Mouse (Mus musculus): ENCODE data around the gene Dtd1. TPM values are rescaled to one million over a fixed set of nuclear protein-coding genes. Genes with fewer than 3 reads are reported as not detected.

The Dtd1 gene
- polyA plus RNA-seq, 1 experiment from 2014 or later, result 38.0 TPM

GRCm38 (mm10) chr2:144617074-144617874 lies 17.6 kb downstream of the Dtd1 start:
- H3K9me3 ChIP-seq, result no peaks in the 10 kb centered on the region
- H3K36me3 ChIP-seq, result no peaks in the 10 kb centered on the region
- no peak overlapping the region for H3K27ac ChIP-seq
- no peaks in the 10 kb centered on the region for H3K4me1 ChIP-seq
- 75% methylated on average over 16 of the region's 16 CpGs for WGBS
- no peaks in the 10 kb centered on the region for H3K27me3 ChIP-seq
- no peak overlapping the region for H3K9ac ChIP-seq
- no peak overlapping the region for H3K4me3 ChIP-seq
- H3K4me2 ChIP-seq, result no peak overlapping the region
- ATAC-seq (ENCODE audit: borderline replicate concordance, extremely low read depth, low FRiP score, low TSS enrichment), result no peak

- ATAC-seq (ENCODE audit: borderline replicate concordance, extremely low read depth, low FRiP score, low TSS enrichment), result no peak
- Histone ChIP-seq H3K4me1 (no peaks in the 10 kb centered on the region), H3K4me3 (no peak overlapping the region), H3K27ac (no peak overlapping the region), H3K36me3 (no peaks in the 10 kb centered on the region), H3K4me2 (no peak overlapping the region), H3K9ac (no peak overlapping the region), H3K27me3 (no peaks in the 10 kb centered on the region), H3K9me3 (no peaks in the 10 kb centered on the region)
- WGBS, result 86% methylated on average over 6 of the region's 6 CpGs
These were observed 21.8 kb downstream of the Dtd1 start for GRCm38 (mm10) chr2:144621491-144621890.

- no peak for ATAC-seq (ENCODE audit: borderline replicate concordance, extremely low read depth, low FRiP score, low TSS enrichment)
- no peak overlapping the region for H3K4me2 ChIP-seq
- H3K27ac ChIP-seq, result no peak overlapping the region
- H3K36me3 ChIP-seq, result no peaks in the 10 kb centered on the region
- no peaks in the 10 kb centered on the region for H3K27me3 ChIP-seq
- H3K4me1 ChIP-seq, result no peaks in the 10 kb centered on the region
- no peak overlapping the region for H3K9ac ChIP-seq
- 88% methylated on average over 2 of the region's 2 CpGs for WGBS
- H3K9me3 ChIP-seq, result no peaks in the 10 kb centered on the region
- no peak overlapping the region for H3K4me3 ChIP-seq
These were observed 33.9 kb downstream of the Dtd1 start for GRCm38 (mm10) chr2:144633551-144633950.

GRCm38 (mm10) chr2:144634231-144634630 lies 34.5 kb downstream of the Dtd1 start:
- no peak overlapping the region for H3K4me3 ChIP-seq
- H3K27ac ChIP-seq, result no peak overlapping the region
- no peaks in the 10 kb centered on the region for H3K27me3 ChIP-seq
- WGBS, result 52% methylated on average over 5 of the region's 5 CpGs
- no peak for ATAC-seq (ENCODE audit: borderline replicate concordance, extremely low read depth, low FRiP score, low TSS enrichment)
- H3K36me3 ChIP-seq, result no peaks in the 10 kb centered on the region
- no peaks in the 10 kb centered on the region for H3K9me3 ChIP-seq
- H3K4me2 ChIP-seq, result no peak overlapping the region
- no peaks in the 10 kb centered on the region for H3K4me1 ChIP-seq
- no peak overlapping the region for H3K9ac ChIP-seq

- ATAC-seq (ENCODE audit: borderline replicate concordance, extremely low read depth, low FRiP score, low TSS enrichment), result no peak
- Histone ChIP-seq H3K4me3 (no peak overlapping the region), H3K36me3 (no peaks in the 10 kb centered on the region), H3K4me1 (no peaks in the 10 kb centered on the region), H3K27ac (no peak overlapping the region), H3K9ac (no peak overlapping the region), H3K27me3 (no peaks in the 10 kb centered on the region), H3K9me3 (no peaks in the 10 kb centered on the region), H3K4me2 (no peak overlapping the region)
- 70% methylated on average over 2 of the region's 2 CpGs for whole genome bisulfite sequencing
These were observed 35.0 kb downstream of the Dtd1 start for GRCm38 (mm10) chr2:144634729-144635128.

GRCm38 (mm10) chr2:144635644-144636320 lies 36.1 kb downstream of the Dtd1 start:
- Histone ChIP-seq H3K4me1 (no peaks in the 10 kb centered on the region), H3K4me2 (no peak overlapping the region), H3K9ac (no peak overlapping the region), H3K4me3 (no peak overlapping the region), H3K9me3 (no peaks in the 10 kb centered on the region), H3K27me3 (no peaks in the 10 kb centered on the region), H3K27ac (no peak overlapping the region), H3K36me3 (no peaks in the 10 kb centered on the region)
- WGBS, result 20% methylated on average over 5 of the region's 5 CpGs
- ATAC-seq (ENCODE audit: borderline replicate concordance, extremely low read depth, low FRiP score, low TSS enrichment), result no peak

- WGBS, result 73% methylated on average over 4 of the region's 4 CpGs
These were observed 37.5 kb downstream of the Dtd1 start for GRCm38 (mm10) chr2:144637204-144637603.

GRCm38 (mm10) chr2:144637671-144638395 lies 38.1 kb downstream of the Dtd1 start:
- no peak overlapping the region for H3K4me2 ChIP-seq
- no peak overlapping the region for H3K9ac ChIP-seq
- 75% methylated on average over 12 of the region's 12 CpGs for WGBS
- no peaks in the 10 kb centered on the region for H3K4me1 ChIP-seq
- H3K36me3 ChIP-seq, result no peaks in the 10 kb centered on the region
- H3K27ac ChIP-seq, result no peak overlapping the region
- no peak overlapping the region for H3K4me3 ChIP-seq
- H3K9me3 ChIP-seq, result no peaks in the 10 kb centered on the region
- ATAC-seq (ENCODE audit: borderline replicate concordance, extremely low read depth, low FRiP score, low TSS enrichment), result no peak
- no peaks in the 10 kb centered on the region for H3K27me3 ChIP-seq

More at GRCm38 (mm10) chr2:144637204-144637603, 37.5 kb downstream of the Dtd1 start:
- no peaks in the 10 kb centered on the region for H3K9me3 ChIP-seq
- no peak for ATAC-seq (ENCODE audit: borderline replicate concordance, extremely low read depth, low FRiP score, low TSS enrichment)
- no peaks in the 10 kb centered on the region for H3K4me1 ChIP-seq
- H3K27me3 ChIP-seq, result no peaks in the 10 kb centered on the region
- H3K4me3 ChIP-seq, result no peak overlapping the region
- H3K4me2 ChIP-seq, result no peak overlapping the region
- H3K9ac ChIP-seq, result no peak overlapping the region
- H3K27ac ChIP-seq, result no peak overlapping the region
- no peaks in the 10 kb centered on the region for H3K36me3 ChIP-seq

GRCm38 (mm10) chr2:144638719-144639118 lies 39.0 kb downstream of the Dtd1 start:
- WGBS, result 59% methylated on average over 4 of the region's 4 CpGs
- ATAC-seq (ENCODE audit: borderline replicate concordance, extremely low read depth, low FRiP score, low TSS enrichment), result no peak
- Histone ChIP-seq H3K4me3 (no peak overlapping the region), H3K4me2 (no peak overlapping the region), H3K27me3 (no peaks in the 10 kb centered on the region), H3K4me1 (no peaks in the 10 kb centered on the region), H3K27ac (no peak overlapping the region), H3K36me3 (no peaks in the 10 kb centered on the region), H3K9me3 (no peaks in the 10 kb centered on the region), H3K9ac (no peak overlapping the region)

GRCm38 (mm10) chr2:144640101-144640500 lies 40.4 kb downstream of the Dtd1 start:
- no peaks in the 10 kb centered on the region for H3K4me1 ChIP-seq
- no peak for ATAC-seq (ENCODE audit: borderline replicate concordance, extremely low read depth, low FRiP score, low TSS enrichment)
- no peak overlapping the region for H3K27ac ChIP-seq
- H3K9me3 ChIP-seq, result no peaks in the 10 kb centered on the region
- H3K4me2 ChIP-seq, result no peak overlapping the region
- WGBS, result 68% methylated on average over 7 of the region's 7 CpGs
- H3K36me3 ChIP-seq, result no peaks in the 10 kb centered on the region
- H3K27me3 ChIP-seq, result no peaks in the 10 kb centered on the region
- H3K9ac ChIP-seq, result no peak overlapping the region
- H3K4me3 ChIP-seq, result no peak overlapping the region

GRCm38 (mm10) chr2:144641991-144642390 lies 42.3 kb downstream of the Dtd1 start:
- Histone ChIP-seq H3K36me3 (no peaks in the 10 kb centered on the region), H3K9ac (no peak overlapping the region), H3K4me1 (no peaks in the 10 kb centered on the region), H3K27ac (no peak overlapping the region), H3K27me3 (no peaks in the 10 kb centered on the region), H3K9me3 (no peaks in the 10 kb centered on the region), H3K4me3 (no peak overlapping the region), H3K4me2 (no peak overlapping the region)
- no peak for ATAC-seq (ENCODE audit: borderline replicate concordance, extremely low read depth, low FRiP score, low TSS enrichment)
- WGBS, result 81% methylated on average over 4 of the region's 4 CpGs

GRCm38 (mm10) chr2:144646360-144646759 lies 46.7 kb downstream of the Dtd1 start:
- 81% methylated on average over 10 of the region's 10 CpGs for WGBS

More at GRCm38 (mm10) chr2:144646360-144646759, 46.7 kb downstream of the Dtd1 start:
- no peak for ATAC-seq (ENCODE audit: borderline replicate concordance, extremely low read depth, low FRiP score, low TSS enrichment)
- Histone ChIP-seq H3K4me3 (no peak overlapping the region), H3K27ac (no peak overlapping the region), H3K27me3 (no peaks in the 10 kb centered on the region), H3K9me3 (no peaks in the 10 kb centered on the region), H3K4me2 (no peak overlapping the region), H3K4me1 (no peaks in the 10 kb centered on the region), H3K36me3 (no peaks in the 10 kb centered on the region), H3K9ac (no peak overlapping the region)
